Mouse (Mus musculus) spleen, adult 12 weeks (tissue): ENCODE data around the gene Trmt61a.
"Not testable (repeated sequence)": the region's sequence is repeated elsewhere in the genome, so short reads cannot be mapped to it uniquely, and the experiment has no call there.

Source experiments
- DNase-seq: peaks from one replicate; pipeline ENCODE4 v3.0.0; 2022; ENCODE audit warnings: low spot score

Gene Trmt61a

GRCm38 (mm10) chr12:111698346-111698913, 20.5 kb downstream of the Trmt61a start:
- no peak for DNase-seq

GRCm38 (mm10) chr12:111699542-111699941, 21.6 kb downstream of the Trmt61a start:
- DNase-seq = no peak

- DNase-seq = no peak
Measured at GRCm38 (mm10) chr12:111700920-111701458, 23.1 kb downstream of the Trmt61a start.

GRCm38 (mm10) chr12:111703301-111703700, 25.4 kb downstream of the Trmt61a start:
- DNase-seq = no peak

- DNase-seq = no peak
Measured at GRCm38 (mm10) chr12:111704609-111705008, 26.7 kb downstream of the Trmt61a start.

- no peak for DNase-seq
Measured at GRCm38 (mm10) chr12:111705186-111705973, 27.5 kb downstream of the Trmt61a start.

- no peak for DNase-seq
Measured at GRCm38 (mm10) chr12:111708181-111708580, 30.3 kb downstream of the Trmt61a start.

GRCm38 (mm10) chr12:111710091-111710490, 32.2 kb downstream of the Trmt61a start:
- DNase-seq = no peak

GRCm38 (mm10) chr12:111712476-111712875, 34.6 kb downstream of the Trmt61a start:
- no peak for DNase-seq

GRCm38 (mm10) chr12:111713004-111713651, 35.2 kb downstream of the Trmt61a start, which contains the start of the genes Bag5 and Apopt1:
Gene Bag5, minus strand, starts transcription at chr12:111713257.
Gene Apopt1, plus strand, starts transcription at chr12:111713261.
- DNase-seq = peak; percentile 82

GRCm38 (mm10) chr12:111713880-111714279, 36.0 kb downstream of the Trmt61a start:
- not testable (repeated sequence) for DNase-seq

GRCm38 (mm10) chr12:111716505-111716904, 38.6 kb downstream of the Trmt61a start:
- no peak for DNase-seq

- no peak for DNase-seq
Measured at GRCm38 (mm10) chr12:111718656-111719055, 40.8 kb downstream of the Trmt61a start.

- DNase-seq = no peak
Measured at GRCm38 (mm10) chr12:111720222-111720621, 42.3 kb downstream of the Trmt61a start.

- peak; percentile 23 for DNase-seq
Measured at GRCm38 (mm10) chr12:111722654-111723053, 44.7 kb downstream of the Trmt61a start.

GRCm38 (mm10) chr12:111724638-111725337, 46.9 kb downstream of the Trmt61a start:
- no peak for DNase-seq

- DNase-seq = no peak
Measured at GRCm38 (mm10) chr12:111725338-111726121, 47.6 kb downstream of the Trmt61a start.

GRCm38 (mm10) chr12:111726122-111726463, 48.2 kb downstream of the Trmt61a start:
- DNase-seq = no peak

GRCm38 (mm10) chr12:111727956-111728355, 50.1 kb downstream of the Trmt61a start:
- DNase-seq = no peak

GRCm38 (mm10) chr12:111731822-111732807, 54.2 kb downstream of the Trmt61a start:
- peak; percentile 74 for DNase-seq
